28 mouse cellular contexts compared by ENCODE assay signal in the genomic region with DNA sequence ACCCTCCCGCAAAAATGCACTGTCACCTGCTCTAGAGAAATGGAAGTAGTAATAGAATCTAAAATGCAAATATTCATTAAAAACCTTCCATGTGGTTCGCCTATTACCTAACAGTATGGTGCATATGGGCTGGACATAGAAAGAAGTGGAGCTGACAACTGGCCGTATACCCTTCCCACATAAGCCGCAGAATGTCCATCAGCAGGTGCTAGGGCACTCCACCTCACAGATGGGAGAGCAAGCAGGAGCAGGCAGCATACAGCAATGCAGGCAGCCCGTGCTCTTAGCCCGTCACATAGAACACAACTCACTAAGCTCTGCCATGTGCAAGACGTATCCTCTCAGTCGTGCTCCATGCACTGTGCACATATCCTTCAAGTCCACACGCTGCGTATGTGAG.
"Had no signal": no experiment of that assay in that cellular context is flagged by ENCODE, and none has a peak within 500 bp of the region (broad histone marks: within the 10 kb centered on the region; RNA-seq: fewer than 3 reads in every experiment).

No protein-coding gene starts in this region.

- H3K36me3 ChIP-seq: embryonic facial prominence, embryonic 10.5 days; forebrain, embryonic 10.5 days; forebrain, embryonic 12.5 days had no signal

- DNase-seq: cerebellum, adult 2 months; cerebellum, adult 8-10 months; cerebellum, adult 9-10 months; cerebellum, adult 9-11 months; cerebellum, postnatal 10 days; cerebellum, postnatal 14 days; cerebellum, postnatal 25 days; cerebellum, postnatal 36 days; embryo, embryonic 11 days; forebrain, postnatal 0 days; gastrocnemius, adult 2 months; gastrocnemius, postnatal 10 days; gastrocnemius, postnatal 14 days; gastrocnemius, postnatal 25 days; gastrocnemius, postnatal 36 days; heart, adult 11 months; heart, adult 18-20 months had no signal

- H3K4me3 ChIP-seq: embryonic facial prominence, embryonic 10.5 days; embryonic facial prominence, embryonic 12.5 days; embryonic facial prominence, embryonic 13.5 days; embryonic facial prominence, embryonic 15.5 days; erythroblast, embryonic 14.5 days; forebrain, embryonic 10.5 days; forebrain, embryonic 12.5 days; forebrain, embryonic 13.5 days; forebrain, embryonic 15.5 days; gastrocnemius, adult 2 months had no signal

- H3K27me3 ChIP-seq: embryonic facial prominence, embryonic 12.5 days; embryonic facial prominence, embryonic 13.5 days; embryonic facial prominence, embryonic 15.5 days; forebrain, embryonic 12.5 days; forebrain, embryonic 13.5 days; forebrain, embryonic 15.5 days had no signal

- H3K9ac ChIP-seq: embryonic facial prominence, embryonic 12.5 days; embryonic facial prominence, embryonic 13.5 days; embryonic facial prominence, embryonic 15.5 days; forebrain, embryonic 12.5 days; forebrain, embryonic 13.5 days; forebrain, embryonic 15.5 days; forebrain, postnatal 0 days had no signal

- H3K4me1 ChIP-seq: embryonic facial prominence, embryonic 12.5 days; forebrain, embryonic 13.5 days; forebrain, embryonic 15.5 days had no signal

- H3K4me2 ChIP-seq: embryonic facial prominence, embryonic 12.5 days; embryonic facial prominence, embryonic 13.5 days; embryonic facial prominence, embryonic 15.5 days; forebrain, embryonic 12.5 days; forebrain, embryonic 13.5 days; forebrain, embryonic 15.5 days had no signal

- ATAC-seq: forebrain, embryonic 13.5 days; forebrain, embryonic 14.5 days; forebrain, embryonic 15.5 days; forebrain, embryonic 16.5 days; forebrain, postnatal 0 days had no signal

- H3K27ac ChIP-seq: embryonic facial prominence, embryonic 10.5 days; embryonic facial prominence, embryonic 12.5 days; embryonic facial prominence, embryonic 13.5 days; embryonic facial prominence, embryonic 15.5 days; forebrain, embryonic 10.5 days; forebrain, embryonic 12.5 days; forebrain, embryonic 13.5 days; forebrain, embryonic 15.5 days; gastrocnemius, adult 2 months had no signal

- H3K9me3 ChIP-seq: embryonic facial prominence, embryonic 12.5 days; embryonic facial prominence, embryonic 13.5 days; embryonic facial prominence, embryonic 15.5 days; forebrain, embryonic 10.5 days; forebrain, embryonic 13.5 days; forebrain, embryonic 15.5 days had no signal
